In the genomic region with DNA sequence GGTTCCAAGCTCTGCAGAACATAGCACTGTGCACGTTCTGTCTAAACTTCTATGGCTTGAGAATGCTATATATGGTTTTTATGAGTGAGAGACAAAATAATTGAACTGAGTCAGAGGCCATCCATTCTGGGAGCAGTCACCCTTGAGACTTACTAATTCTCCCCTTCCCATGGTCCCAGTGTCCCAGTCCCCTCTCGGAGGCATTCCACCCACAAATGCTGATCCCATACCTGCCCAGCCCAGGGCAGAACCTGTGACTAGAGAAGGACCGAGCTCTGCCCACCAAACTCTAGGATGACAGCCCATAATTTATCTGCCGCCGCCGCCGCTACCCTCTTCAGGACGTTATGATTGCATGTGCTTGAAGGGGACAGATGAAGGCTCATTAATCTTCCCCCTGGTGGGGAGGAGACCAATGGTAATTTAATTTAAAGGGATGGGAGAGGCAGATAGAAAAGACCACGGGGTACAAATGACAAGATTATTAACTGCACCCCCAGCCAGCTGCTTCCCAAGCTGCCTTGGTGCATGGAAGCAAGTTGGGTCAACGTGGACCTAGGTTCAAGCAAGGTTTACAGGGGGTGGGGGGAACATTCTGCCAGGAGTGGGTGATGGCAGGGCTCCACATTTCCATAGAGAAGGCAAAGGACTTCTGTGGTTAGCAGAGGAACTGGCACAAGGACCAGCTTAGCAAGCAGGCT, we compare ENCODE assay signal across 18 mouse cellular contexts. TPM values are rescaled to one million over a fixed set of nuclear protein-coding genes. Genes with fewer than 3 reads are reported as not detected.
DNase-seq lines count a peak whose midpoint lies in the region; ATAC-seq lines count a peak whose summit lies in the region.
"Had no signal": no experiment of that assay in that cellular context is flagged by ENCODE, and none has a peak within 500 bp of the region (broad histone marks: within the 10 kb centered on the region; RNA-seq: fewer than 3 reads in every experiment).

No protein-coding gene starts in this region.

- no peak overlapping the region for H3K27ac ChIP-seq in hindbrain, embryonic 12.5 days
- H3K27ac ChIP-seq in hindbrain, embryonic 16.5 days (ENCODE audit: low read depth, low read length), result no peak overlapping the region
- no peak overlapping the region for H3K27ac ChIP-seq in neural tube, embryonic 11.5 days (ENCODE audit: low read depth, low read length)
- H3K27ac ChIP-seq in neural tube, embryonic 14.5 days (ENCODE audit: low read depth, low read length), result no peak overlapping the region
- H3K27ac ChIP-seq: embryonic facial prominence, embryonic 13.5 days; forebrain, embryonic 12.5 days; heart, embryonic 13.5 days had no signal

- no peaks in the 10 kb centered on the region for H3K27me3 ChIP-seq in hindbrain, embryonic 12.5 days
- H3K27me3 ChIP-seq in hindbrain, embryonic 16.5 days (replicated peaks; ENCODE audit: control insufficient read depth, insufficient read depth, low read length), result no peaks in the 10 kb centered on the region
- no peaks in the 10 kb centered on the region for H3K27me3 ChIP-seq in neural tube, embryonic 11.5 days (ENCODE audit: control insufficient read depth, insufficient read depth, low read length)
- H3K27me3 ChIP-seq in neural tube, embryonic 14.5 days (ENCODE audit: control insufficient read depth, insufficient read depth, low read length), result no peaks in the 10 kb centered on the region
- H3K27me3 ChIP-seq: embryonic facial prominence, embryonic 13.5 days; forebrain, embryonic 12.5 days had no signal

- H3K9ac ChIP-seq in hindbrain, embryonic 12.5 days, result no peak overlapping the region
- H3K9ac ChIP-seq in hindbrain, embryonic 16.5 days (ENCODE audit: low read depth, low read length), result no peak overlapping the region
- no peak overlapping the region for H3K9ac ChIP-seq in neural tube, embryonic 11.5 days (ENCODE audit: low read length)
- H3K9ac ChIP-seq in neural tube, embryonic 14.5 days (replicated peaks; ENCODE audit: low read depth, low read length), result no peak overlapping the region
- H3K9ac ChIP-seq: embryonic facial prominence, embryonic 13.5 days; forebrain, embryonic 12.5 days; heart, embryonic 13.5 days had no signal

- peak; percentile 27 for DNase-seq in neural tube, embryonic 11.5 days (ENCODE audit: low spot score)
- no peak for DNase-seq in neural tube, embryonic 10.5 days (ENCODE audit: extremely low spot score, low spot score)
- DNase-seq in spleen, postnatal 36 days (ENCODE audit: low spot score in 2 of 2), result no peak
- DNase-seq: adrenal gland, adult 8-10 months; adrenal gland, postnatal 36 days; cerebellum, adult 2 months; cerebellum, postnatal 14 days; gastrocnemius, postnatal 25 days; heart, postnatal 4 days had no signal

- WGBS in hindbrain, embryonic 12.5 days, result 55% methylated on average over 10 of the region's 10 CpGs
- 54% methylated on average over 10 of the region's 10 CpGs for WGBS in hindbrain, embryonic 16.5 days
- 41% methylated on average over 10 of the region's 10 CpGs for WGBS in neural tube, embryonic 11.5 days
- 46% methylated on average over 10 of the region's 10 CpGs for WGBS in neural tube, embryonic 14.5 days

- ATAC-seq in hindbrain, embryonic 12.5 days (ENCODE audit: low FRiP score), result peak; percentile 69
- no peak for ATAC-seq in hindbrain, embryonic 16.5 days
- no peak for ATAC-seq in neural tube, embryonic 11.5 days (ENCODE audit: insufficient read depth, low FRiP score, low TSS enrichment)
- peak; percentile 32 for ATAC-seq in common myeloid progenitor, adult 5-6 weeks (replicated peaks; ENCODE audit: low read depth, poor library complexity, severe bottlenecking)
- ATAC-seq in neural tube, embryonic 14.5 days (ENCODE audit: low read depth), result peak; percentile 21; the same call in 1 of the 2 replicates
- ATAC-seq: forebrain, embryonic 16.5 days; intestine, embryonic 16.5 days had no signal

- H3K4me2 ChIP-seq in hindbrain, embryonic 12.5 days (replicated peaks), result no peak overlapping the region
- no peak overlapping the region for H3K4me2 ChIP-seq in hindbrain, embryonic 16.5 days (ENCODE audit: low read length)
- H3K4me2 ChIP-seq in neural tube, embryonic 11.5 days (ENCODE audit: low read depth), result no peak overlapping the region
- no peak overlapping the region for H3K4me2 ChIP-seq in neural tube, embryonic 14.5 days (ENCODE audit: low read depth, low read length)
- H3K4me2 ChIP-seq: embryonic facial prominence, embryonic 13.5 days; forebrain, embryonic 12.5 days; heart, embryonic 13.5 days had no signal

- H3K4me1 ChIP-seq in hindbrain, embryonic 12.5 days, result no peaks in the 10 kb centered on the region
- no peaks in the 10 kb centered on the region for H3K4me1 ChIP-seq in hindbrain, embryonic 16.5 days (ENCODE audit: control insufficient read depth, insufficient read depth, low read depth, low read length)
- no peaks in the 10 kb centered on the region; the same call in 1 of the 2 replicates for H3K4me1 ChIP-seq in neural tube, embryonic 11.5 days (ENCODE audit: control insufficient read depth, insufficient read depth, low read length)
- H3K4me1 ChIP-seq in neural tube, embryonic 14.5 days (ENCODE audit: control insufficient read depth, insufficient read depth, low read length), result no peaks in the 10 kb centered on the region
- H3K4me1 ChIP-seq: embryonic facial prominence, embryonic 13.5 days; forebrain, embryonic 12.5 days had no signal

- H3K36me3 ChIP-seq in hindbrain, embryonic 12.5 days, result no peaks in the 10 kb centered on the region
- no peaks in the 10 kb centered on the region for H3K36me3 ChIP-seq in hindbrain, embryonic 16.5 days (ENCODE audit: control insufficient read depth, insufficient read depth, low read length)
- H3K36me3 ChIP-seq in neural tube, embryonic 11.5 days (ENCODE audit: control insufficient read depth, insufficient read depth, low read length), result no peaks in the 10 kb centered on the region
- no peaks in the 10 kb centered on the region for H3K36me3 ChIP-seq in neural tube, embryonic 14.5 days (ENCODE audit: control insufficient read depth, insufficient read depth, low read length)
- H3K36me3 ChIP-seq: embryonic facial prominence, embryonic 13.5 days; forebrain, embryonic 12.5 days; heart, embryonic 13.5 days had no signal

- no peaks in the 10 kb centered on the region for H3K9me3 ChIP-seq in hindbrain, embryonic 12.5 days (replicated peaks)
- H3K9me3 ChIP-seq in hindbrain, embryonic 16.5 days (ENCODE audit: control insufficient read depth, low read length), result no peaks in the 10 kb centered on the region
- H3K9me3 ChIP-seq in neural tube, embryonic 11.5 days (ENCODE audit: control insufficient read depth, low read length), result no peaks in the 10 kb centered on the region
- H3K9me3 ChIP-seq in neural tube, embryonic 14.5 days (ENCODE audit: control insufficient read depth, low read length), result no peaks in the 10 kb centered on the region
- H3K9me3 ChIP-seq: forebrain, embryonic 12.5 days had no signal

- H3K4me3 ChIP-seq in hindbrain, embryonic 12.5 days, result no peak overlapping the region
- H3K4me3 ChIP-seq in hindbrain, embryonic 16.5 days (ENCODE audit: low read length), result no peak overlapping the region
- no peak overlapping the region for H3K4me3 ChIP-seq in neural tube, embryonic 11.5 days (ENCODE audit: low read depth, low read length)
- H3K4me3 ChIP-seq in neural tube, embryonic 14.5 days (ENCODE audit: low read depth, low read length), result no peak overlapping the region
- H3K4me3 ChIP-seq: embryonic facial prominence, embryonic 13.5 days; forebrain, embryonic 12.5 days; heart, embryonic 13.5 days had no signal

RNA-seq across cellular contexts. Expression of a gene that starts 40.1 kb away (rescaled TPM):
- polyA plus RNA-seq in hindbrain, embryonic 12.5 days (2016; fragmentation: Nextera tagmentation; extraction: Ambion mirVana), result 5.6 and 9.1 TPM in 2 replicates
- 2.3 and 2.4 TPM in 2 replicates for polyA plus RNA-seq in hindbrain, embryonic 16.5 days (2015; fragmentation: Nextera tagmentation; extraction: Ambion mirVana)
- polyA plus RNA-seq in neural tube, embryonic 11.5 days (2014; fragmentation: Nextera tagmentation; extraction: Ambion mirVana), result 9.3 and 12.4 TPM in 2 replicates
- 4.6 and 10.8 TPM in 2 replicates for total RNA-seq in common myeloid progenitor, adult 5-6 weeks (2017)
- polyA plus RNA-seq in neural tube, embryonic 14.5 days (2014; fragmentation: Nextera tagmentation; extraction: Ambion mirVana), result 1.6 and 2.2 TPM in 2 replicates

Comparison
In these comparisons a context has a peak if more than half of its experiments do, and no peak if none do; other contexts are left out.
1. ATAC-seq: peak in hindbrain, embryonic 12.5 days (single experiment), common myeloid progenitor, adult 5-6 weeks (single experiment) and neural tube, embryonic 14.5 days (single experiment); none in hindbrain, embryonic 16.5 days (single experiment) and neural tube, embryonic 11.5 days (single experiment).